Comparison of ENCODE assay signal across 8 mouse cellular contexts in genomic region chr9:63144502-63145248, GRCm38 (mm10). TPM values are rescaled to one million over a fixed set of nuclear protein-coding genes. Genes with fewer than 3 reads are reported as not detected.
DNase-seq lines count a peak whose midpoint lies in the region; ATAC-seq lines count a peak whose summit lies in the region.

No protein-coding gene starts in this region.

- H3K4me1 ChIP-seq in liver, embryonic 11.5 days (replicated peaks; ENCODE audit: control insufficient read depth, insufficient read depth, low read length) = peaks cover 12% of the 10 kb centered on the region; the same call in 1 of the 2 replicates
- H3K4me1 ChIP-seq in forebrain, embryonic 13.5 days = peaks cover 51% of the 10 kb centered on the region
- H3K4me1 ChIP-seq in limb, embryonic 10.5 days = peaks cover 81% of the 10 kb centered on the region

- H3K27me3 ChIP-seq in liver, embryonic 11.5 days (replicated peaks; ENCODE audit: control insufficient read depth, insufficient read depth, low read length) = peaks cover 99% of the 10 kb centered on the region
- peaks cover 100% of the 10 kb centered on the region for H3K27me3 ChIP-seq in forebrain, embryonic 13.5 days
- H3K27me3 ChIP-seq in limb, embryonic 10.5 days (ENCODE audit: low read depth, poor library complexity, severe bottlenecking) = peaks cover 100% of the 10 kb centered on the region

- no peaks in the 10 kb centered on the region for H3K9me3 ChIP-seq in liver, embryonic 11.5 days (ENCODE audit: control insufficient read depth, low read length)
- no peaks in the 10 kb centered on the region for H3K9me3 ChIP-seq in forebrain, embryonic 13.5 days (replicated peaks)
- H3K9me3 ChIP-seq in limb, embryonic 10.5 days (replicated peaks) = no peaks in the 10 kb centered on the region

- H3K9ac ChIP-seq in liver, embryonic 11.5 days (ENCODE audit: low read depth, low read length) = no peak overlapping the region
- no peak overlapping the region for H3K9ac ChIP-seq in forebrain, embryonic 13.5 days

- DNase-seq in liver, embryonic 11.5 days (ENCODE audit: low spot score) = no peak
- no peak for DNase-seq in liver
- DNase-seq in limb, embryonic 10.5 days (ENCODE audit: low spot score) = peak; percentile 58
- DNase-seq in retina, embryonic 14.5 days (ENCODE audit: low spot score) = peak; percentile 50
- no peak for DNase-seq in spleen, postnatal 4 days (ENCODE audit: low spot score in 2 of 2)
- DNase-seq in adrenal gland, postnatal 10 days = no peak

- 0 out of 2 replicates have a peak overlapping the region, but pooled peaks have one; percentile 10 for H3K4me3 ChIP-seq in liver, embryonic 11.5 days (ENCODE audit: low read depth, low read length)
- H3K4me3 ChIP-seq in forebrain, embryonic 13.5 days = peak overlapping the region; percentile 21
- peak overlapping the region; percentile 28; the same call in 1 of the 2 replicates for H3K4me3 ChIP-seq in limb, embryonic 10.5 days

- no peak overlapping the region for H3K27ac ChIP-seq in liver, embryonic 11.5 days (ENCODE audit: low read depth, low read length)
- no peak overlapping the region for H3K27ac ChIP-seq in forebrain, embryonic 13.5 days
- peak overlapping the region; percentile 1; the same call in 1 of the 2 replicates for H3K27ac ChIP-seq in limb, embryonic 10.5 days

- ATAC-seq in liver, embryonic 11.5 days (replicated peaks; ENCODE audit: low FRiP score) = no peak
- no peak for ATAC-seq in forebrain, embryonic 13.5 days
- ATAC-seq in megakaryocyte, adult 5-6 weeks (ENCODE audit: poor library complexity, severe bottlenecking) = no peak

- H3K36me3 ChIP-seq in liver, embryonic 11.5 days (ENCODE audit: control insufficient read depth, insufficient read depth, low read length) = no peaks in the 10 kb centered on the region
- H3K36me3 ChIP-seq in forebrain, embryonic 13.5 days (ENCODE audit: poor library complexity, severe bottlenecking) = no peaks in the 10 kb centered on the region
- H3K36me3 ChIP-seq in limb, embryonic 10.5 days = no peaks in the 10 kb centered on the region

- no peak overlapping the region; the same call in 1 of the 2 replicates for H3K4me2 ChIP-seq in liver, embryonic 11.5 days
- peak overlapping the region; percentile 43 for H3K4me2 ChIP-seq in forebrain, embryonic 13.5 days

- WGBS in liver, embryonic 11.5 days = 2% methylated on average over 80 of the region's 80 CpGs
- under 1% methylated on average over 75 of the region's 80 CpGs for WGBS in forebrain, embryonic 13.5 days
- 2% methylated on average over 79 of the region's 80 CpGs for WGBS in limb, embryonic 10.5 days

RNA-seq across cellular contexts. Expression of gene Skor1, which starts 4.1 kb away (rescaled TPM):
- not detected in 2 replicates for polyA plus RNA-seq in liver, embryonic 11.5 days (2014; fragmentation: Nextera tagmentation; extraction: Ambion mirVana)
- 0.28 and 0.55 TPM in 2 replicates for polyA plus RNA-seq in forebrain, embryonic 13.5 days (2015; fragmentation: Nextera tagmentation; extraction: Ambion mirVana)
- 0.10 and 0.14 TPM in 2 replicates for polyA plus RNA-seq in limb, embryonic 10.5 days (2016; fragmentation: Nextera tagmentation; extraction: Ambion mirVana)
- total RNA-seq in megakaryocyte, adult 5-6 weeks (2015) = 0.27 TPM in 1 of 2 replicates, not detected in the other
- total RNA-seq in megakaryocyte, adult 5-6 weeks (2017) = not detected in 2 replicates
- under 1 TPM; 0.09 to 0.18 TPM for total RNA-seq in adrenal gland, postnatal 10 days (2021)

Comparison
In these comparisons a context has a peak if more than half of its experiments do, and no peak if none do; other contexts are left out.
1. DNase-seq: peak in limb, embryonic 10.5 days (single experiment) and retina, embryonic 14.5 days (single experiment); none in liver, embryonic 11.5 days (single experiment), liver (single experiment), spleen, postnatal 4 days (0 of 2) and adrenal gland, postnatal 10 days (single experiment).
2. Peak in every context shown above with its lines, with median percentiles within 50 percentile points of each other: H3K4me3 ChIP-seq.